Mouse (Mus musculus) ES-E14 (cell line): Measurements from ENCODE around the gene Pnn. TPM values are rescaled to one million over a fixed set of nuclear protein-coding genes. Genes with fewer than 3 reads are reported as not detected.

Experiments used
- DNase-seq: peaks from one replicate; pipeline ENCODE4 v3.0.0-alpha.2; 2013; ENCODE audit warnings: low read depth, low spot score
- H3K27ac ChIP-seq: 2 replicates; pipeline ENCODE4 v1.5.1; 2012; ENCODE audit warnings: low read depth, mild to moderate bottlenecking, low read length, moderate library complexity, mixed read lengths; ENCODE audit not compliant: poor library complexity, insufficient read depth, severe bottlenecking
- H3K36me3 ChIP-seq: 2 replicates; pipeline ENCODE4 v1.6.1; 2012; ENCODE audit warnings: mild to moderate bottlenecking, low read length, moderate library complexity, mixed read lengths; ENCODE audit not compliant: control insufficient read depth, poor library complexity, insufficient read depth, severe bottlenecking
- H3K4me1 ChIP-seq, 2 experiments: fragments of 150-350 bp in 1 of 2; sonication (generic) in 1 of 2; 2 replicates each; pipeline ENCODE4 v1.6.1; 2012; ENCODE audit warnings: low read length in 2 of 2, mild to moderate bottlenecking in 1 of 2, mixed read lengths in 1 of 2; ENCODE audit not compliant: control insufficient read depth in 2 of 2, insufficient read depth in 2 of 2, poor library complexity in 1 of 2
- H3K4me3 ChIP-seq, 2 experiments: fragments of 150-350 bp in 1 of 2; sonication (generic) in 1 of 2; 2 replicates each; pipeline ENCODE4 v1.5.1; 2012; ENCODE audit warnings: low read length in 2 of 2, low read depth in 1 of 2, mild to moderate bottlenecking in 1 of 2, mixed read lengths in 1 of 2; ENCODE audit not compliant: insufficient read depth in 1 of 2, poor library complexity in 1 of 2, severe bottlenecking in 1 of 2
- H3K9ac ChIP-seq: 2 replicates; pipeline ENCODE4 v1.6.1; 2012; ENCODE audit warnings: low read depth, mild to moderate bottlenecking, low read length, mixed read lengths; ENCODE audit not compliant: poor library complexity, insufficient read depth, severe bottlenecking
- H3K9me3 ChIP-seq: fragments of 150-350 bp; sonication (generic); 2 replicates; pipeline ENCODE4 v1.6.1; 2012; ENCODE audit warnings: low read depth, mild to moderate bottlenecking, low read length; ENCODE audit not compliant: control insufficient read depth, insufficient read depth
- CHD2 ChIP-seq: IDR thresholded peaks from 2 replicates; pipeline ENCODE4 v1.6.1; 2014; ENCODE audit warnings: mild to moderate bottlenecking, low read depth, low read length, inconsistent platforms
- HCFC1 ChIP-seq: IDR thresholded peaks from 2 replicates; pipeline ENCODE4 v1.6.1; 2012; ENCODE audit warnings: low read length, inconsistent platforms, borderline replicate concordance; ENCODE audit not compliant: insufficient read depth
- MAFK ChIP-seq: IDR thresholded peaks from 2 replicates; pipeline ENCODE4 v1.6.1; 2014; ENCODE audit warnings: mild to moderate bottlenecking, low read depth, low read length, inconsistent platforms; ENCODE audit not compliant: insufficient read depth
- ZC3H11A ChIP-seq: IDR thresholded peaks from 2 replicates; pipeline ENCODE4 v1.6.1; 2012; ENCODE audit warnings: low read depth, mild to moderate bottlenecking, inconsistent platforms, low read length, borderline replicate concordance
- ZNF384 ChIP-seq: IDR thresholded peaks from 2 replicates; pipeline ENCODE4 v1.6.1; 2012; ENCODE audit warnings: low read depth, low read length, inconsistent platforms
- in situ Hi-C, 2 experiments: fragments of 600-800 bp; cut with MboI; formaldehyde crosslinking; loops; one replicate each; pipeline ENCODE4 v1.15.1; 2025; ENCODE audit warnings: low sequenced_read_pairs in 2 of 2, inconsistent platforms in 1 of 2; ENCODE audit not compliant: unreplicated experiment in 2 of 2
- total RNA-seq: library from RNA; depleted of rRNA; stranded (reverse); fragments of 300-350 nt; gene quantifications from 2 replicates; pipeline ENCODE4 v1.2.3, GENCODE M21; 2012; rRNA removed

The Pnn gene
- 46.4 and 54.1 TPM in 2 replicates for total RNA-seq

GRCm38 (mm10) chr12:59066448-59067077 is at the start of gene Pnn:
TSS of gene Pnn (plus strand) at chr12:59066884.
- H3K9me3 ChIP-seq: no peaks in the 10 kb centered on the region
- in situ Hi-C loops: no loop called here
- H3K27ac ChIP-seq: peak within 1 kb of the TSS; percentile 78
- TF ChIP-seq HCFC1: no peak
- peak; percentile 57; the same call in 1 of the 2 replicates for TF ChIP-seq CHD2
- TF ChIP-seq ZC3H11A: no peak
- peaks cover 0 to 4% of the 10 kb centered on the region in 2 experiments; a peak in 1 of 4 replicates for H3K4me1 ChIP-seq
- H3K4me3 ChIP-seq: peak within 1 kb of the TSS; percentile 81 to 92
- peak within 1 kb of the TSS; percentile 97 for H3K9ac ChIP-seq
- DNase-seq: peak; percentile 93
- H3K36me3 ChIP-seq: peaks cover 24% of the 10 kb centered on the region

DNA sequence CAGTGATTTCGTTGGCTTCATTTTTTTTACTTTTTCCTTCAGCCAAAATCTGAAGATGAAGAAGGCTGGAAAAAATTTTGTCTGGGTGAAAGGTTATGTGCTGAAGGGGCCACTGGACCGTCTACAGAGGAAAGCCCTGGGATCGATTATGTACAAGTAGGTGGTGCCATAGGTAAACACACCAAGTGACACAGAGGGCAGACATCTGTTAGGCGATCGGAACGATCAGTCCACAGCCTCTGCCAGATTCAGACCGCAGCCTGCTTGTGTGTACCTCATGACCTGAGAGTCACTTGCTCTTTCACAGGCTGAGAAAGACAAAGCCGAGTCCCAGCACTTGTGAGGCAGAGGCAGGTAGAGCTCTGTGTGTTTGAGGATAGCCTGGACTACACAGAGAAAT is 48.7 kb upstream of the Pnn start:
- in situ Hi-C loops: no loop called here
- Histone ChIP-seq H3K27ac (no peak overlapping the region), H3K9me3 (no peaks in the 10 kb centered on the region), H3K4me3 (no peak overlapping the region), H3K9ac (no peak overlapping the region), H3K4me1 (no peaks in the 10 kb centered on the region), H3K36me3 (peaks cover 26% of the 10 kb centered on the region)
- DNase-seq: no peak
- no peak for TF ChIP-seq HCFC1
- no peak for TF ChIP-seq MAFK
- TF ChIP-seq CHD2: no peak
- no peak for TF ChIP-seq ZC3H11A
- TF ChIP-seq ZNF384: no peak

- Histone ChIP-seq H3K27ac (no peak overlapping the region), H3K4me1 (no peaks in the 10 kb centered on the region), H3K9ac (no peak overlapping the region), H3K9me3 (no peaks in the 10 kb centered on the region), H3K36me3 (peaks cover 28% of the 10 kb centered on the region), H3K4me3 (no peak overlapping the region)
- no peak for DNase-seq
- no peak for TF ChIP-seq ZNF384
- no peak for TF ChIP-seq MAFK
- TF ChIP-seq HCFC1: no peak
- no peak for TF ChIP-seq ZC3H11A
- TF ChIP-seq CHD2: no peak
- in situ Hi-C loops: no loop called here
Measured at GRCm38 (mm10) chr12:59019891-59020290, 46.8 kb upstream of the Pnn start.

DNA sequence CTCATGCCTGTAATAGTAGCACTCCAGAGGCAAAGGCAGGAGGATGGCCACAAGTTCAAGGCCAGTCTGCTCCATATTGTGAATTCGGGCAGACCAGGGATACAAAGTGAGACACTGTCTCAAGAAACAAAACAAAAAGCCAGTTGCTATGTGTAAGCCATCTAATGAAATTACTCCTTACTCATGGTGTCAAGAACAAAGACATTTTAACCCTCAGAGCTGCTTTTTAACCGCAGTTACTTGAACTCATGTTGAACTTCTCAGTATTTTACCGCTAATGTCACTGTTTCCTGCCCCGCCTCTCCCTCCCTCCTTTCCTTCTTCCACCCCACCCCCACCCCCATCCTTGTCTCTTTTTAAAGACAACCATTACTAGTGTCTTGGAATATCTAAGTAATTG is 45.4 kb upstream of the Pnn start:
- no peak for TF ChIP-seq ZNF384
- TF ChIP-seq HCFC1: no peak
- TF ChIP-seq CHD2: no peak
- no peak for TF ChIP-seq MAFK
- TF ChIP-seq ZC3H11A: no peak
- Histone ChIP-seq H3K9me3 (no peaks in the 10 kb centered on the region), H3K9ac (no peak overlapping the region), H3K27ac (no peak overlapping the region), H3K4me3 (no peak overlapping the region), H3K4me1 (no peaks in the 10 kb centered on the region), H3K36me3 (peaks cover 26% of the 10 kb centered on the region)
- in situ Hi-C loops: no loop called here
- no peak for DNase-seq

GRCm38 (mm10) chr12:59032101-59032500 is 34.6 kb upstream of the Pnn start:
- peak; percentile 35 for DNase-seq
- Histone ChIP-seq H3K4me3 (no peak overlapping the region), H3K9me3 (no peaks in the 10 kb centered on the region), H3K4me1 (no peaks in the 10 kb centered on the region), H3K9ac (no peak overlapping the region), H3K36me3 (peaks cover 5% of the 10 kb centered on the region; the same call in 1 of the 2 replicates), H3K27ac (no peak overlapping the region)
- in situ Hi-C loops: no loop called here
- no peak for TF ChIP-seq HCFC1
- TF ChIP-seq CHD2: no peak
- no peak for TF ChIP-seq ZC3H11A
- TF ChIP-seq ZNF384: no peak
- no peak for TF ChIP-seq MAFK
